Mouse (Mus musculus) liver, adult 2 months (tissue): Measurements from ENCODE around the gene Grifin.

Experiments used
- CTCF ChIP-seq: fragments of 200-500 bp; IDR thresholded peaks from 2 replicates; pipeline ENCODE4 v1.5.1; 2011; ENCODE audit warnings: low read depth, low read length, control low read depth
- POLR2A ChIP-seq: fragments of 200-500 bp; IDR thresholded peaks from 2 replicates; pipeline ENCODE4 v1.6.1; 2011; ENCODE audit warnings: low read length, control low read depth; ENCODE audit not compliant: insufficient read depth; ENCODE audit errors: extremely low read depth

DNA sequence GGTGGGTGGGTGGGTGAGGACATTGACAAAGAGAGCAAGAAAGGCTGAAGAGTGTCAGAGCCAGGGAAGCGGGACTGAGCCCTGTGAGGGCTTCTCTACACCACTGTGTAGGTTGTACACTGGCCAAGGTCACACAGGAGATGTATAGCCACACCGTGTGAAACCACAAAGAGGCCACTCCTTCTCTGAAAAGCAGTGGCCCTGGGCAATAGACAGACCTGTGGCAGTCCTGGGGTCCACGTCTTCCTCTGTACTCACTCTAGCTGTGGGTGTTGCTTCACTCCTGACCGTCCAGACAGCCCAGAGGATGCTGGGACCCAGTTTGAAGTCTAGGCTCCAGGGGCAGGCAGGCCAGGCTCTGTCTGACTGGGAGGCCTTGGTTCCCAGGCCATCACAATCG, 30.0 kb upstream of the Grifin start:
- no peak for TF ChIP-seq POLR2A
- TF ChIP-seq CTCF = no peak
